Mouse (Mus musculus): ENCODE results near the gene Gga1.
A peak's percentile ranks its signal among the peaks of the same experiment; 100 is the strongest.
"Not testable (repeated sequence)": the region's sequence is repeated elsewhere in the genome, so short reads cannot be mapped to it uniquely, and the experiment has no call there.

Gene Gga1

GRCm38 (mm10) chr15:78875537-78875936, 1.5 kb upstream of the Gga1 start:
- no peak for DNase-seq (ENCODE audit: low spot score)

- DNase-seq (ENCODE audit: low spot score): peak; percentile 92
Measured at GRCm38 (mm10) chr15:78876258-78876696, 713 bp upstream of the Gga1 start.

- DNase-seq (ENCODE audit: low spot score): no peak
Measured at GRCm38 (mm10) chr15:78877810-78878390, 910 bp downstream of the Gga1 start.

- DNase-seq (ENCODE audit: low spot score): not testable (repeated sequence)
Measured at GRCm38 (mm10) chr15:78878792-78879516, 2.0 kb downstream of the Gga1 start.

- DNase-seq (ENCODE audit: low spot score): no peak
Measured at GRCm38 (mm10) chr15:78880432-78880831, 3.4 kb downstream of the Gga1 start.

- no peak for DNase-seq (ENCODE audit: low spot score)
Measured at GRCm38 (mm10) chr15:78881828-78882227, 4.8 kb downstream of the Gga1 start.

DNA sequence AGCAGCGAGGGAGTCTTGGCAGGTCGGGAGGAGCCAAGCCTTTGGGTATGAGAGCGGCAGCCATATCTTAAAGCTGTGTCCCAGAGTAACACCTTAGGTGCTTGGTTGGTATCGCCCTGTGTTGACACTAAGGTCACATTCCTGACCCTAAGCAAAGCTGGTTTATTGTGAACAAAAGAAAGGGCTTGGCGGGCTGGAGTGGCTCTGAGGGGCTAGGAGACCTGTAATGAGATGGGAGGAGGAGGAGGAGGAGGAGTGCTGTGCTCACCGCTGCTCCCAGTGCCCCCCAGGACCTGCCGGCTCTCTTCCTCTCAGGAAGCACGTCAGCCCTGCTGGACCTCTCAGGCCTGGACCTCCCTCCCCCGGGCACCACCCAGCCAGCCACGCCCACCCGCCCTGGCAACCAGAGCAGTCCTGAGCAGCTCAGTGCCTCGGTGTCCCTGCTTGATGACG, 12.4 kb downstream of the Gga1 start:
- no peak for DNase-seq (ENCODE audit: low spot score)

DNA sequence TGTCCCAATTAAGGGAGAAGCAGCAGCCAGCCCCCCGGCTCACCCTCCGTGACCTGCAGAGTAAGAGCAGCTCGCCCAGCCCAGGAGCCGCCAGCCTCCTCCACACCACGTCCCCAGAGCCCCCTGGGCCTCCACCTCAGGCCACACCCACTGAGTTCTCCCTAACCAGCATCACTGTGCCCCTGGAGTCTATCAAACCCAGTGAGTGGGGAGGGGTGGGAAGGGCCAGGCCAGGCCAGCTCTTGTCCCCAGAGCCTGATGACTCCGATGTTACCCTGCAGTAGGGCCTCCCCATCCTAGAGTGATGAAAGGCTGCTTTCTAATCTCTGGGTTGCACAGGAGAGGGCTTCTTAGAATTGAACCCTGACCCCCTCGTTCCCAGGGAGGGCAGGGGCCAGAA, 15.4 kb downstream of the Gga1 start:
- DNase-seq (ENCODE audit: low spot score): no peak

- no peak for DNase-seq (ENCODE audit: low spot score)
Measured at GRCm38 (mm10) chr15:78894726-78895125, 17.7 kb downstream of the Gga1 start.

- no peak for DNase-seq (ENCODE audit: low spot score)
Measured at GRCm38 (mm10) chr15:78895741-78896140, 18.8 kb downstream of the Gga1 start.

DNA sequence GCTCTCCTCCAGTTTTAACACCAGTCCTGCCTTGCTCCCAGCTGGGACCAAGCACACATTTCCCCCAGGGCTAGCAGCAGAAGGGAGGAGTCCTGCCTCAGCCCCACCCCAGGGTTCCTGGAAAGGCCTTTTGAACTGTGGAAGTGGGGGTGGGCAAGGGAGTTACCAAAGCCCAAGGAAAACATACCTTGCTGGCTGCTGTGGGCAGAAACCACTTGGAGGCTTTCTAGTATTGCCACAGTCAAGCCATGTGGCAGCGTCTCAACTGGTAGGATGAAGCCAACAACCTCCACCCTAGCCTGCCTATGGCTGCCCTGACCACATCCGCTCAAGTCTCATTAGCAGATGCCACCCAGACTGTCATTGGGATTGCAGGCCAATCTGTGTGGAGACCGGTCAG, 19.2 kb downstream of the Gga1 start:
- DNase-seq (ENCODE audit: low spot score): no peak

- DNase-seq (ENCODE audit: low spot score): no peak
Measured at GRCm38 (mm10) chr15:78897488-78897887, 20.5 kb downstream of the Gga1 start.

GRCm38 (mm10) chr15:78898507-78899001, 21.6 kb downstream of the Gga1 start:
- DNase-seq (ENCODE audit: low spot score): no peak

GRCm38 (mm10) chr15:78899409-78899739, 22.4 kb downstream of the Gga1 start, which contains the start of gene Gm49510:
Gene Gm49510, plus strand, starts transcription at chr15:78899667.
- DNase-seq (ENCODE audit: low spot score): no peak

DNA sequence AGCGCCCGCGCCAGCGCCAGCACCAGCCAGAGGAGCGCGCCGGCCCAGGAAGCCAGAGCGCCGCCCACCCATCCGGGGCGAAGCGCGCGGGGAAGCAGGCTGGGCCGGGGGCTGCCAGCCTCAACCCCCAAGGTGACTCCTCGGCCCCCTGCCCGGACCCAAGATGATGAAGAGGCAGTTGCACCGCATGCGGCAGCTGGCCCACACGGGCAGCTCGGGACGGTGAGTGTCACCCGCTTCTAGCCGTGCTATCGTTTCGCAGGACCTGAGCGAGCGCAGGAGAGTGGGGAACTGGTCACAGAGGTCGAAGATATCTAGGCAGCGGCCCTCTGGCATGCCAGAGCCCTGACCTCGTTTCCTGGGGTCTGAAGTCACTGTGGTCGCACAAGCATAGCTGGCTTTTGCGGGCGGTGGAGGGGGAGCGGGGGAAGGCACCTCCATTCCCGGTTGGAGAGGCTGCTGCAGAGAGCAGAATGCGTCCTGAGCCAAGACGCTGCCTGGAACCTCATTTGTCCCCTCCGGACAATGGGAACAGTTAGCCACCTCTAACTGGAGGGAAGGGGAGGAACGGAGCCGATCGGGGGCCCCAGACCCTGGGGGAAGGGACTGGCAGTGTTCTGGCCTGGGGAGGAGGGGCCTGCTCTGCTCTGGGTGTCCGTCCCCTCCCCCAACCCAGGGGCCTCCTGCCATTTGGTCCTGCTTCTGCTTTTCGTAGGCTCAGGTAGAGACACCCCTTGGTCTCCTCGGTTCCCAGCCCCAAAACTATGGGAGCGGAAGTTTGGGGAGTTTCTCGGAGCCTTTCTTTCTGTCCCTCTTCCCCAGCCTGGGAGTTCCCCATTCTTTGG, 23.0 kb downstream of the Gga1 start, which contains the start of gene Sh3bp1:
Sh3bp1 (plus strand) TSS at position 29 of the 845 bp plus-strand sequence.
- peak; percentile 83 for DNase-seq (ENCODE audit: low spot score)

DNA sequence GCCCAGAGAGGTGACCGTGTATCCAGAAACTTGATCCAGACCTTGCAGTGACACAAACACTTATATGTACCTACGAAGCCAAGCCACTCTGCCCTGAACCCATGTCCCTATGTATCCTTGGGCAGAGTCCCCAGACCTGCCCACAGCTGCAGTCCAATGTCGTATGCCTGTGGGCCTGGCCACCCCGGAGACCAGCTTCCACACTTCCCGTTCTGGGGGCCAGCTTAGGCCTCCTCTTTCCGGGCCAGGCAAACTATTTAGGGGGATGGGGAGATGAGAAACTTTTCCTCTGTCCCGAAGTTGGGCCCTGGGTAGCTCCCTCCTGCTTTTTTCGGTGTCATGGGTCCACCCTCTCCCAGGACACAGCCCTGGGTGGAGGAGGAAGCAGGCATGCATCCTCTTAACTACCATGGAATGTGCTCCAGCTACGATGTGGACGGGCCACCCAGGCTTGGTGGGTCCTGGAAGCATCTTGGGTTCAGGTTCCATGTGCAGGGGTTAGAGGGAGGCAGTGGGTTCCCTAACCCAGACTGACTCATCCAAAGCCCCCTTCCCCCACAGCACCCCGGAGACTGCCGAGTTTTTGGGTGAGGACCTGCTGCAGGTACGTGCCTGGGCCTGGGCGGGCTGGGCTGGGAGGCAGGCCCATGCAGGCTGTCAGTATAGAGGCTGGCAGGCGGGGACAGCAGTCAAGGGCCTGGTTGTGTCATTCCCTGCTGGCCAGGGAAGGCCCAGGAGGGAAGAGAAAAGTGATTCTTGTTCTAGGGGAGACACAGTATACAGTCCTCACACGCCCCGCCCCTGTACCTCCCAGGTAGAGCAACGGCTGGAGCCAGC, 23.8 kb downstream of the Gga1 start:
- DNase-seq (ENCODE audit: low spot score): peak; percentile 14

DNA sequence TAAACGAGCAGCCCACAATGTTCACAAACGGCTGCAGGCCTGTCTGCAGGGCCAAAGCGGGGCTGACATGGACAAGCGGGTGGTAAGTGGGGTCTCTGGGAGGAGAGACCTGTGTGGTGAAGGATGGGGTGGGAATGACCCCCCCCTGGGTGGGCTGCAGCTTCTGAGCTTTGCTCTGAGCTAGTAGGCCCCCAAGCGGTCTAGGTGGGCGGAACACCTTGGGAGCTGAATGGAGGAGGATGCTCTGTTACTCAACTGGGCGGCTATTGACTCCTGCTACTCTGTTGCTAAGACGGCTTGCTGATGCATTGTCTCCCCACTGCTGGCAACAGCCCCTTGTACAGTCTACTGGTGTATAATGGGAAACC, 24.4 kb downstream of the Gga1 start:
- no peak for DNase-seq (ENCODE audit: low spot score)

DNA sequence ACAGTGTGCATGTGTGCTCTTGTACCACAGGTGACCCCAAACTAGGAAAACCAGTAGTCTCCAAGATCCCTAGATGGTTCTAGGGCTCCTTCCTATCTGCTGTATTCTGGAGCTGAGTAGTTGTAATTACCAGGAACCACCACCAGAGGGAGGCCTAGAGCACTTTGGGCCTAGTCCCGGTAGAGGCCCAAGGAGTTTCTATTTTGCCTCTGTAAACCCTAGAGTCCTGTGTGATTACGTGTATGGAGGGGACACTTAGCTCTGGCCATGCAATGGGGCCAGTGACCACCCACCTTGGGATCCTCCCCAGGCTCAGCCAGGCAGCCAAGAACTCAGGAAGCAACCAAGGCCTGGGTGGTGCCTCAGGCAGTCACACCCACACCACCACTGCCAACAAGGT, 26.3 kb downstream of the Gga1 start:
- DNase-seq (ENCODE audit: low spot score): peak; percentile 91

DNA sequence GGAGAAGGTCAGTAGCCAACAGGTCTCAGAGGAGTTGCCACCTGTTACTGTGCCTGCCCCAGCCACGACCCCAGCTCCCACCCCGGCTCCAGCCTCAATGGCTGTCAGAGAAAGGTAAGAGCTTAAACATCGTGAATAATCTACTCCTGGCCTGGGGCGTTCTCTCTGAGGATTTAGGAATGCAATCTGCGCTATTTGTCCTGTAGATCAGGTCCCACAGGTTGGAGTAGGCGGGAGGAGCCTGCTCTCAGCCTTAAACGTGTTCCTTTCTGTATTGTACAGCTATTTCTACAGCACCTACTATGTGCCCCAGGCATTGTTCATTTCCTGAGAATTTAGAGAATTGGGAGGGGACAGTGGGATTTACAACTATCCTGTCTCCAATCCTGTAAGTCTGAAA, 31.4 kb downstream of the Gga1 start:
- DNase-seq (ENCODE audit: low spot score): no peak

- DNase-seq (ENCODE audit: low spot score): no peak
Measured at GRCm38 (mm10) chr15:78908982-78909381, 32.0 kb downstream of the Gga1 start.

DNA sequence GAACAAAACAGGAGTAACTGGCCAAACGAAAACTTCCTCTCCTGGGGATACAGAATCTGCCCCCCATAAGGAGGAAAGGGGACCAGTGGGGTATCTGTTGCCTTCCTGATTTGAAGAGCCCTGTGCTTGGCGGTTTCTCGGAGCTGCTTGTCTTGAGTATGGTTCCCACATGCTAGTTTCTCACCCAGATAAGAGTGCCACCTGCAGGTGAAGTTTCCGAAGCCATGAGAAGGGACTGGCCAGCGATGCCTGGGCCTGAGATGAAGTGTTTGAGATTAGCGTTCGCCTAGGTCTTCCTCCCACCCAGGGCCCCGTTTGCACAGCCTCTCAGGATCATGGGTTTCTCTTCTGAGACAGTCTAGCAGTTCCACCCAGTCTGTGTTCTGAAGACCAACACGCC, 35.0 kb downstream of the Gga1 start:
- peak; percentile 72 for DNase-seq (ENCODE audit: low spot score)

DNA sequence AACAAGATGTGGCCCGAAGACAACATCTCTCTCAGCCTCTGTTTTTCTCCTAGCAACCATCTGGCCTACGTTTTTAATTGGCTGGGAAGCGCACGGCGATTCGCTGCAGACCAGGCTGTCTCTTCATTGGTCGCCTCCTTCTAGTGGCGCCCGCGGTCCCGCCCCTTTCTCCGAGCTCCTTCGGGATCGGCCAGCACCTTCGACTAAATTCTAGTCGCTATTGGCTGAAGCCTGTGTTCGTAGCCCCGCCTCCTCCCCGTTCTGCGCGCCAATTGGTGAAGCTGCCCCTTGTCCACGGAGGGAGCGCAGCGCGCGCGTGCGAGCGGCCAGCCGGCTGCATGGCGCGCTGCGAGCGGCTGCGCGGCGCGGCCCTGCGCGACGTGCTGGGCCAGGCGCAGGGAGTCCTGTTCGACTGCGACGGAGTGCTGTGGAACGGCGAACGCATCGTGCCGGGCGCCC, 36.7 kb downstream of the Gga1 start, which contains the start of gene Pdxp:
Pdxp (plus strand) TSS at position 288 of the 459 bp plus-strand sequence.
- DNase-seq (ENCODE audit: low spot score): peak; percentile 98

Data from embryo, embryonic 10.5 days (tissue).